Mouse (Mus musculus): ENCODE results near the gene Socs2.

DNA sequence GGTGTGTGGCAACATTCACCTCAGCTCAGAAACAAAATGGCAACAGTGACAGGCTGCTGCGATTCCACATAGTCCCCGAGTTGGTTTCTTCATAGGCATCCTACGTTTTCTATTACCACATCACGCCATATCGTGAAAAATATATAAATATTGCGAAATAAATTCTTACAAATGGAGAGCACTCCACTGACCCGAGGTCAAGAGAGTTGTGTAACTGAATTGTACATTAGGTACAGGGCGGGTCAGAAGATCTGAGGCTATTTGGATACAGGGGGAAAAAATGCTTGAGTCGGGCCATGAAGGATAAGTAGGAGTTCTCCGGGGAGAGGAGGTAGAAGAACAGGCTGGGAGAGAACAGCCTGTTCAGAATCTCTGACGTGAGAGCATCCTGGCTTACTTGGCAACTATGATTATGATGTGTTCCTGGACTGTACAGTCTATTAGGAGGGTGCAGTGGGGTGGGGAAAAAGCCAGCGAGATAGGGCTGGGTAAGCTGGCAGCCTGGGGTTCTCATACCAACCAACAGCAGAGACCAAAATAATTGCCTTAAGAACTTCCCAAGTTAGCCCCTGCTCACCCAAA lies 55.6 kb downstream of the Socs2 start:
- TF ChIP-seq POLR2A (IDR thresholded peaks at IDR 0.05; ENCODE audit: extremely low read depth, insufficient read depth, low read length) (no peak), CTCF (IDR thresholded peaks at IDR 0.05; ENCODE audit: extremely low read depth, insufficient read depth, low read length) (no peak)
